Mouse (Mus musculus) heart, adult 11 months (tissue): ENCODE results near the gene Snx27.
A peak's percentile ranks its signal among the peaks of the same experiment; 100 is the strongest.

Source experiments
- DNase-seq: peaks from one replicate; pipeline ENCODE4 v3.0.0; 2022

The Snx27 gene

GRCm38 (mm10) chr3:94582456-94582891 lies at the start of gene Snx27:
Snx27 (minus strand) TSS chr3:94582716.
- DNase-seq, result peak; percentile 99

DNA sequence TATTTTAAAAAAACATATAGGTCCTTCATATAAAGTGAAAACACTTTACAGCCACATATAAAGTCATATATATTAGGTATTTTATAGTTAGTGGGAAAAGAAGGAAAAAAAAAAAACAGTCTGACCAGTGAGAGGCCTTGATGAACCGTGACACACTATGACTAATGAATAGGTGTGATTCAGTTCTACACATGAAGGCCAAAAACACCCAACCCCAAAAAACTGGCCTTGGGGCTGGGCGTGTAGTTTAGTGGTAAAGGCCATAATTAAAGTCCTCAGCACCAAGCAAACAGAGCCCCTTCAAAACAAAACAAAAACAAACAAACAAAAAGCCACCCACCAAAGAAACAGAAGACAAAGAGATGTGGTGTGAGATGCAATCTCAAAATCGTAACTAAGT lies 47.4 kb upstream of the Snx27 start:
- DNase-seq, result peak; percentile 29

- peak; percentile 71 for DNase-seq
Measured at GRCm38 (mm10) chr3:94628712-94629111, 46.2 kb upstream of the Snx27 start.

GRCm38 (mm10) chr3:94624281-94624680 lies 41.8 kb upstream of the Snx27 start:
- peak; percentile 31 for DNase-seq

DNA sequence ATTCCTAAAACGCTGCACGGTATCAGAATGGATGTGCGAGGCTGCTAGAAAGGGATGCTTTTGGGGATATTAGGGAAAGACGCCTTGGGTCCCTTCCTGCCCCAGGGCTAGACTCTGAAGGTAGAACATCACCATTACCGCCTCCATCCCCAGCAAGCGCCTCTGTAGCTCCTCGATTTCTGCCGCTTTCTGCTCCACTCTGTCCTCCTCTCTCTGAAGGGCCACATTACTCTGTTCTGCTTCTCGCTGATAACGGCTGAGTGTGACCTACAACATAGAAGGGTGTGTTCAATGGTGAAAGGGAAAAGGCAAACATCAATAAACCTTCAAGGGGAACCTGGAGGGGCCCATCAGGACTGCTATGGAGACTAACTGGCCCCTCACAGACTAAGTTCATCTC lies 40.0 kb upstream of the Snx27 start:
- DNase-seq, result no peak

DNA sequence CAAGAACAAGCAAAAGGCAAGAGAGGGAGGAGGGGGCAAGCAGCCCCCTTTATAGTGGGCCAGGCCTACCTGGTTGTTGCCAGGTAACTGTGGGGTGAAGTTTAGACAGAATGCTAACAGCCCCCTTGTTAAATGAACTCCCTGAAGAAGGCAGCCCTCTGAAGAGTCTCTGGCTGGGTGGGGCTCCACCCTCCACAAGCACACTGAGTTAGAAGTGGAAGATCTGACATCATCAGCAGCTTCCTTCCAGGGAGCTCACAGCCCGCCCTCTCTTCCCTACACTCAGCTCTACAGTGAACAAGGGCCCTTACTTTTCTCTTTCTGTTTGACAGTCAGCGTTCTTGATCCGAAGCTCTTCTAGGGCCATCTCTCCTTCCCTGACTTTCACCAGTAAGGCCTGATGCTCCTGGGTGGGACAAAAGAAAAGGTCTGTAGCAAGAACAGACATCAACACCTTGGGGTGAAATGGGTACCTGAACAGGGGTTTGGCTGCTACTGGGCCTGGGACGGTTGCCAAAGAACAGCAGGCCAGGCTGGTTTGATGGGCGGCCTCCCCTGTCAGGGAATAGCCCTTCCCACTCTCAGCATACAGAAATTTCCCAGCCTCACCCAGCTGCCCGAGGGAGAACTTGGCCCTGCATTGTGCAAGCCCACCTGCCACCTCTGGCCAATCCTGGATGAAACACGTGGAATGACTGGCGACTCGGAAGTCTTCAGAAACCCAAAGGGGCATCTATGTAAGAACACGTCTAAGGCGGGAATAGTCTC lies 39.4 kb upstream of the Snx27 start:
- DNase-seq, result peak; percentile 96

DNA sequence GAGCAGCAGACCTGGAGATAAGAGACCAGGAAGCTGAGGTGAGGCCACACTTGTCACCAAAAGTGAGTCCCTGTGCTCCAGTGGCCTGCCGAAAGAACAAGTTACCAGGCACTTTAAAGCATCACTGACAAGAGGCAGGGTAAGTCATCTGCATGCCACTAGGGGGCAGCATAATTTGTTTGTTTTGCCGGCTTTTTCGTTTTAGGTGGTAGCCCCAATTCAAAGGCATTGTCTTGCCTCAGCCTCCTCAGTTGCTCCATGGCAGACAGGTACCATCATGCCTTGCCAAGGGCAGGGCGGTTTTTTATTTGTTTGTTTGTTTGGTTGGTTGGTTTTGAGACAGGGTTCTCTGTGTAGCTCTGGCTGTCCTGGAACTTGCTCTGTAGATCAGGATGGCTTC lies 34.2 kb upstream of the Snx27 start:
- DNase-seq, result peak; percentile 90

GRCm38 (mm10) chr3:94613258-94613878 lies 30.9 kb upstream of the Snx27 start:
- peak; percentile 97 for DNase-seq

DNA sequence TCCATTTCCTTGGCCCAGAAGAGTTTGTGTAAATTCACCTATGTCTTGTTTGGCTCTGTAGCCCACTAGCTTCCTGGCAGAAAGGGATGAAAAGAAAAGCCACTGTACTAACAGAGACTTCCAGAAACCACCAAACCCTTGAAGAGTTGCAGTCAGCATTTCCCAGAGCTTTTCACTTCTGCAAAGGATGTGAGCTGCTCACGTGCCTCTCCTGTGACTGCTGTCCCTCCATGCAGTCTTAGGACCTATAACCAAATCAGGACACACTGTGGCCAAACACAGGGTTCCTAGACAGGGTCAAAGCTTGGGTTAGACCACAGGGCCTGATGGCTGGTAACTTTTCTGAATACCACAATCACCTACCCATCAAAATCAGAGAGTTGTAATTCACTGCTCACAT lies 29.8 kb upstream of the Snx27 start:
- peak; percentile 97 for DNase-seq

GRCm38 (mm10) chr3:94611834-94612233 lies 29.3 kb upstream of the Snx27 start:
- peak; percentile 91 for DNase-seq

- DNase-seq, result peak; percentile 89
Measured at GRCm38 (mm10) chr3:94611343-94611742, 28.8 kb upstream of the Snx27 start.

DNA sequence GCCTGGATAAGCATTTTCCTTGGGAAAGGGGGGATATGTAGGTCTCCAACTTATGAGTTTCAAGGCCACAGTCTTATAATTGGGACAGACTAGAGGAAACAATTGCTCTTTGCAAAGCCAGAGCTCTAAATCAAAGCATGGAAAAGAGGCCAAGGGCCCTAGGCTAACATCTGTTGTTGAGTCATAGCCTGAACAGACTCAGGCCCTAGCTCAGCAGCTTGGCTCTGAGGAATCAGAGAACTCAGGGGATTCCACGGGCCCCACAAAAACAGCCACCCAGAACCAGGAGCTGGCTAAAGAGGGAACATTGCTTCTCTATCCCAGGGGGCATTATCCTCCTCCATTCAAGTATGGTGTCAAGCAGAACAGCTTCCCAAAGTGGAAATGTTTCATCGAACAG lies 28.1 kb upstream of the Snx27 start:
- peak; percentile 97 for DNase-seq

DNA sequence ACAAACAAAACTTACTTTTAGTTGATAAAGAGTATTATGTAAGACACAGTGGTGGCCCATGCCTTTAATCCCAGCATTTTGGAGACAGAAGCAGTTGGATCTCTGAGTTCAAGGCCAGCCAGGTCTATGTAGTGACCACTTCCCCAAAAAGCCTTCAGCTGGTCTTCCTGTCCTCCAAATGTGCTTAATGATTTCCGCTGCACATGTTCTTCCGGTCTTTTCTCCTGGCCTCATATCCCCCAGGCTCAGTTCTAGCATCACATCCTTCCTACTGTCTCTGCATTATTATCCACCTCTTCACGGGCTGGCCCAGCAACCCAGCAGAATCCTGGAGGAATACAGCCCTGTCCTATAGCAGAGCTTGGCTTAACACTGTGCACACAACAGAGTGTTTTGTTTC lies 27.1 kb upstream of the Snx27 start:
- DNase-seq, result peak; percentile 94

DNA sequence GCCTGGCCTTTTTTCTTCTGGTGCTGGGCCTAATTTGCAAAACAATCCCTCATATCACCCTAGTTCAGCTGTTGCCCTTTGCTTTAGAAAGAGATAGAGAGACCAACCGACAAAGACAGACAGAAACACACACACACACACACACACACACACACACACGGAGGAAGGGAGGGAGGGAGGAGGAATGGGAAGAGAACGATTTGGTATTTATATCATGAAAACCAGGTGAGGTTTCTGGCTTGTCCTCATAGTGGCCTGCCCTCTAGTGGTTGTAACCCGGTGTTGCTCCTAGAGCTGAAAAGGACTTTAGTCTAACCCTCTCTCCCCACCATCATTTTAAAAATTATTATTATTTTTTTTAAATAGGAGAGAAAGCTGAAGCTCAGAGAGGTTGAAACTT lies 19.4 kb upstream of the Snx27 start:
- peak; percentile 89 for DNase-seq

DNA sequence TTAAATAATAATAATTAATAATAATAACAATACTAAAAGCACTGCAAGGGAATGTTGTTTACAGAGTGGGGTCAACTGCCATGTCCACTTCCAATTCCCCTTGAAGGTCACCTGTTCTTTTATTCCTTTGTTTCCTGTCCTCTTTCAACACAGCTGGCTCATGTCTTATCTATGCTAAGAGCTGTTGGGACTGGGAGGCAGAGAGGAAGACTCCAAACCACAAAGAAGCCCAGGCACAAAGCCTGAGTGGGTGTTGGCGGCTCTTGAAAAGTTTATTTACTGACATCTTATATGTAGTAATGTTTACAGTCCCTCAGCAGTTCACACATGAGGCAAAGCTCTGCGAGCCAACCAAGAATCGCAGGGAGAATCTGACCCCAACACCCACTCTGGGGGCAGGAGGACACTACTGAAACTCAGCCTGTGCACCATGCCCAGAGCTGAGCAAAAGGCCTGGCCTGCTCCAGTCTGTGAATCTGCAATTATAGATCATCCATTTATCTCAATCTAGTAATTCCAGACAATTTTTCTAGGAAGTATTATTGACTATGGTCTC lies 14.8 kb upstream of the Snx27 start:
- DNase-seq, result peak; percentile 56

GRCm38 (mm10) chr3:94595871-94596287 lies 13.4 kb upstream of the Snx27 start:
- DNase-seq, result peak; percentile 76

- DNase-seq, result peak; percentile 61
Measured at GRCm38 (mm10) chr3:94591066-94591465, 8.6 kb upstream of the Snx27 start.

- DNase-seq, result peak; percentile 91
Measured at GRCm38 (mm10) chr3:94587962-94588361, 5.4 kb upstream of the Snx27 start.

GRCm38 (mm10) chr3:94582944-94583343 lies 428 bp upstream of the Snx27 start:
- DNase-seq, result no peak

- no peak for DNase-seq
Measured at GRCm38 (mm10) chr3:94581793-94582455, 592 bp downstream of the Snx27 start.

DNA sequence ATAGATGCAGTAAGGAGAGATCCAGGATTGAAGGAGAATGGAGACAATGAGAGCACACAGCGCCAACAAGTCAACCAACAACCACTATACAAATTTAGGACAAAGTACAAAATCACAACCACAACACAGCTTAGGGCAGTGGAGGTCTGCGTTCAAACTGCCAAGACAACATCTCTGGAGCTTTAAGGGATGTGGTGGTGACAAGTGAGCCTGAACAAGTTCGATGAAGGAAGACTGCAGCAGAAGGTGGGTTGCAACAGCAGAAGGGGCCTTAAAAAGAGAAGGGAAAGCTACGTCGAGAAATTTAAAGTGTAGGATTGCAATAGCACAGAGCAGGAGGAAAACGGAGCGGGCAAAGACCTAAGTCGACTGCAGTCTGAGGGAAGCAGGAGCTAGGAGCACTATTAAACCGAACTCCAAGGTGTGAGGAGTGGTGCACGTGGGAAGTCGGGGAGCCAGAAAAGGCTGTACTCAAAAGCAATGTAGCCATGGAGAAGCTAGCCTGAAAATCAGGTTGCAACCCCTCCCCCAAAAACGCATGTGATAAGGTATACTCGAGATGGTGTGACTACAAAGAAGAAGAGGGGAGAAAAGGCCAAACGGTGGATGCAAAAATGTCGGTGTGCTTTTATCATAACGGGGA lies 1.3 kb downstream of the Snx27 start:
- DNase-seq, result peak; percentile 87

DNA sequence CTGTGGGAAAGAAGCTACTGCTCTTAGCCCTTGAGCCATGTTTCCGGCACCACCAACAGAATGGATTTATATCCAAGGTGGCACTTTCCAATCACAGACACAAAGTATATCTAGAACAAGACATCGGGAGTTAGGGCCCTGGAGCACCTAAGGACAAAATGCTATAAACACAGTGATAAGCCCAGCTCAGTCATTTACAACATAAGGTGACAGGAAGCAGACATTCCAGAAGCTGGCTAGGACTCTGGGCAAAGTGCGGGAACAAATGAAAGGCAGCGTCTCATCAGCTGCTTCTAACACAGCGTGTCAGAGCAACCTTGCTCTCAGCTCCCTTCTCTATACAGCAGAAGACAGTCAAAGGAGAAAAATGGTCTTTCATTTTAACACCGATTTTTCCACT lies 8.0 kb downstream of the Snx27 start:
- peak; percentile 73 for DNase-seq

- peak; percentile 16 for DNase-seq
Measured at GRCm38 (mm10) chr3:94567242-94567641, 15.3 kb downstream of the Snx27 start.
